Mouse (Mus musculus) C2C12 (cell line): ENCODE data around the gene Plod1.

ENCODE experiments used
- CTCF ChIP-seq: IDR thresholded peaks from one replicate; pipeline ENCODE4 v1.5.1; 2011; ENCODE audit not compliant: control insufficient read depth, insufficient read depth, insufficient read length
- MAX ChIP-seq: IDR thresholded peaks from one replicate; pipeline ENCODE4 v1.6.1; 2011; ENCODE audit warnings: mild to moderate bottlenecking, control low read depth

DNA sequence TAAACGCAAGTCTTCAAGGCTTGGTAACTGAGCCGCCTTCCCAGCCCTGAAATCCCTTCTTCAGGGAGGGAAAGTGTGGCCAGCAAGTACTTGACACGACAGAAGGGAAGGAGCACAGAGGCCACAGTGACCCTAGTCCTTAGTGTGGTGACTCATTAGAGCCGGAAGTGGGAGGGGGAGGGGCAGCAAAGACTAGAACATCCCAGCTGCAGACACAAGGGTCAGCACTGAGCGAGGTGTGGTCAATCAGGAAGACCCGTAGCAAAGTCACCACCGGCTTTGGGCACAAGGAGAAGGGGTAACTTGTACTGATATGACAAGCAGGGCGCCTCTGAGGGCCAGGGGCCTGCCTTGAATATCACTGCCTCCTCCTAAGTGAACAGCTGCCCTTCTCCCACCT is 8.9 kb downstream of the Plod1 start:
- no peak for TF ChIP-seq CTCF
- no peak for TF ChIP-seq MAX
